Mouse (Mus musculus): ENCODE measurements around the gene Fut2.

GRCm38 (mm10) chr7:45624718-45625117 lies 41.5 kb downstream of the Fut2 start:
- TF ChIP-seq CTCF (IDR thresholded peaks at IDR 0.05; ENCODE audit: control insufficient read depth, insufficient read depth, low read length) (no peak), POLR2A (IDR thresholded peaks at IDR 0.05; ENCODE audit: borderline replicate concordance, control insufficient read depth, low read depth, low read length) (no peak)
